Mouse (Mus musculus) cerebellum, adult 2 months (tissue): ENCODE data around the gene Mip.
A peak's percentile ranks its signal among the peaks of the same experiment; 100 is the strongest.

Experiments
- CTCF ChIP-seq: fragments of 200-500 bp; IDR thresholded peaks from 2 replicates; pipeline ENCODE4 v1.5.1; 2011; ENCODE audit warnings: low read depth, mild to moderate bottlenecking, control low read depth, low read length, moderate library complexity, borderline replicate concordance; ENCODE audit not compliant: insufficient read depth
- POLR2A ChIP-seq: fragments of 200-500 bp; IDR thresholded peaks from 2 replicates; pipeline ENCODE4 v1.6.1; 2011; ENCODE audit warnings: low read length, control low read depth, borderline replicate concordance; ENCODE audit not compliant: insufficient read depth

GRCm38 (mm10) chr10:128194024-128194550 lies 31.6 kb upstream of the Mip start, which contains the start of gene Gls2:
- no peak for TF ChIP-seq CTCF
- peak; percentile 86 for TF ChIP-seq POLR2A
